Mouse (Mus musculus) thymus, postnatal 25 days (tissue): ENCODE results near the gene Rab44.
"Not testable (repeated sequence)": the region's sequence is repeated elsewhere in the genome, so short reads cannot be mapped to it uniquely, and the experiment has no call there.

ENCODE experiments used
- DNase-seq: peaks from one replicate; pipeline ENCODE4 v3.0.0; 2022

Gene Rab44

GRCm38 (mm10) chr17:29113591-29114352 lies at the start of gene Rab44:
Gene Rab44 (plus strand): TSS chr17:29114145.
- no peak for DNase-seq

GRCm38 (mm10) chr17:29065245-29065940 lies 48.6 kb upstream of the Rab44 start:
- no peak for DNase-seq

GRCm38 (mm10) chr17:29065971-29066370 lies 48.0 kb upstream of the Rab44 start:
- no peak for DNase-seq

- not testable (repeated sequence) for DNase-seq
Measured at GRCm38 (mm10) chr17:29067416-29067815, 46.5 kb upstream of the Rab44 start.

GRCm38 (mm10) chr17:29067847-29068246 lies 46.1 kb upstream of the Rab44 start:
- no peak for DNase-seq

GRCm38 (mm10) chr17:29069063-29069462 lies 44.9 kb upstream of the Rab44 start:
- no peak for DNase-seq

- no peak for DNase-seq
Measured at GRCm38 (mm10) chr17:29071820-29072219, 42.1 kb upstream of the Rab44 start.

GRCm38 (mm10) chr17:29072701-29073307 lies 41.1 kb upstream of the Rab44 start:
- DNase-seq, result no peak

GRCm38 (mm10) chr17:29073313-29073712 lies 40.6 kb upstream of the Rab44 start:
- no peak for DNase-seq

- no peak for DNase-seq
Measured at GRCm38 (mm10) chr17:29074085-29074484, 39.9 kb upstream of the Rab44 start.

GRCm38 (mm10) chr17:29076235-29076634 lies 37.7 kb upstream of the Rab44 start:
- DNase-seq, result no peak

GRCm38 (mm10) chr17:29077786-29078509 lies 36.0 kb upstream of the Rab44 start:
- DNase-seq, result no peak

GRCm38 (mm10) chr17:29078519-29079383 lies 35.2 kb upstream of the Rab44 start:
- DNase-seq, result no peak

GRCm38 (mm10) chr17:29080758-29081617 lies 33.0 kb upstream of the Rab44 start:
- DNase-seq, result no peak

- peak; percentile 65 for DNase-seq
Measured at GRCm38 (mm10) chr17:29081618-29082381, 32.1 kb upstream of the Rab44 start.

GRCm38 (mm10) chr17:29083586-29083985 lies 30.4 kb upstream of the Rab44 start:
- no peak for DNase-seq

GRCm38 (mm10) chr17:29084656-29085055 lies 29.3 kb upstream of the Rab44 start:
- DNase-seq, result no peak

GRCm38 (mm10) chr17:29085266-29085665 lies 28.7 kb upstream of the Rab44 start:
- no peak for DNase-seq

GRCm38 (mm10) chr17:29086916-29087315 lies 27.0 kb upstream of the Rab44 start:
- DNase-seq, result no peak

- no peak for DNase-seq
Measured at GRCm38 (mm10) chr17:29090776-29091175, 23.2 kb upstream of the Rab44 start, which contains the start of gene Cdkn1a. Gene Cdkn1a (plus strand): TSS chr17:29090976.
